Mouse (Mus musculus) forebrain, embryonic 14.5 days (tissue): ENCODE data around the gene 1110059E24Rik. TPM values are rescaled to one million over a fixed set of nuclear protein-coding genes. Genes with fewer than 3 reads are reported as not detected.

Experiments
- ATAC-seq: fragments of 200-750 bp; cut with Nextera tagmentation; 2 replicates; pipeline ENCODE4 v1.8.0; 2017; ENCODE audit warnings: mild to moderate bottlenecking, moderate library complexity
- DNase-seq: peaks from one replicate; pipeline ENCODE4 v3.0.0-alpha.2; 2015; ENCODE audit warnings: low spot score
- H3K27ac ChIP-seq: fragments of 300-500 bp; sonication (generic); 2 replicates; pipeline ENCODE4 v1.5.1; 2014; ENCODE audit warnings: low read depth, mild to moderate bottlenecking, control low read depth, low read length, moderate library complexity
- H3K27me3 ChIP-seq: fragments of 300-500 bp; sonication (generic); replicated peaks from 2 replicates; pipeline ENCODE4 v1.6.1; 2014; ENCODE audit warnings: low read length, control low read depth, mixed read lengths; ENCODE audit not compliant: control insufficient read depth, insufficient read depth
- H3K36me3 ChIP-seq: fragments of 300-500 bp; sonication (generic); 2 replicates; pipeline ENCODE4 v1.6.1; 2014; ENCODE audit warnings: low read length, control low read depth; ENCODE audit not compliant: control insufficient read depth, insufficient read depth
- H3K4me1 ChIP-seq: fragments of 300-500 bp; sonication (generic); 2 replicates; pipeline ENCODE4 v1.6.1; 2014; ENCODE audit warnings: antibody characterized with exemption, low read length, control low read depth; ENCODE audit not compliant: control insufficient read depth, insufficient read depth
- H3K4me2 ChIP-seq: fragments of 300-500 bp; sonication (generic); 2 replicates; pipeline ENCODE4 v1.6.1; 2014; ENCODE audit warnings: mild to moderate bottlenecking, control low read depth, low read length
- H3K4me3 ChIP-seq: fragments of 300-500 bp; sonication (generic); 2 replicates; pipeline ENCODE4 v1.5.1; 2014; ENCODE audit warnings: low read depth, low read length, control low read depth
- H3K9ac ChIP-seq: fragments of 300-500 bp; sonication (generic); 2 replicates; pipeline ENCODE4 v1.6.1; 2014; ENCODE audit warnings: mild to moderate bottlenecking, low read length, control low read depth, moderate library complexity
- H3K9me3 ChIP-seq: fragments of 300-500 bp; sonication (generic); replicated peaks from 2 replicates; pipeline ENCODE4 v1.6.1; 2016; ENCODE audit warnings: low read length, control low read depth, mixed read lengths; ENCODE audit not compliant: control insufficient read depth
- WGBS: fragments of 180-500 bp; shearing (Covaris S2); extraction: QIAGEN DNeasy Blood & Tissue Kit; methylation state at CpG from one replicate; pipeline ENCODE4 v1.1.7; 2014; 5-methylcytosine and 5-hydroxymethylcytosine counted together
- polyA plus RNA-seq: library from polyadenylated mRNA; unstranded; fragments of >200 nt; fragmentation: Nextera tagmentation; extraction: Ambion mirVana; gene quantifications from 2 replicates; pipeline ENCODE4 v1.2.1, GENCODE M21; 2014

1110059E24Rik gene
- 77.5 and 81.4 TPM in 2 replicates for polyA plus RNA-seq

- ATAC-seq (peak; percentile 98), DNase-seq (peak; percentile 98)
- Histone ChIP-seq H3K4me3 (peak within 1 kb of the TSS; percentile 88), H3K9ac (peak within 1 kb of the TSS; percentile 96), H3K27me3 (no peaks in the 10 kb centered on the region), H3K4me2 (peak within 1 kb of the TSS; percentile 80), H3K36me3 (no peaks in the 10 kb centered on the region), H3K27ac (peak within 1 kb of the TSS; percentile 99), H3K4me1 (peaks cover 19% of the 10 kb centered on the region), H3K9me3 (no peaks in the 10 kb centered on the region)
- WGBS = 6% methylated on average over 52 of the region's 52 CpGs
Observed at GRCm38 (mm10) chr19:21652285-21653171, at the start of gene 1110059E24Rik. Gene 1110059E24Rik, minus strand, starts transcription at chr19:21652976.

GRCm38 (mm10) chr19:21680986-21681385 is 28.2 kb upstream of the 1110059E24Rik start:
- Histone ChIP-seq H3K9ac (no peak overlapping the region), H3K9me3 (no peaks in the 10 kb centered on the region), H3K4me1 (no peaks in the 10 kb centered on the region), H3K27ac (no peak overlapping the region), H3K4me3 (no peak overlapping the region), H3K4me2 (no peak overlapping the region), H3K36me3 (peaks cover 34% of the 10 kb centered on the region), H3K27me3 (no peaks in the 10 kb centered on the region)
- no peak for DNase-seq
- no peak for ATAC-seq
- WGBS = 94% methylated on average over 10 of the region's 10 CpGs

- H3K27me3 ChIP-seq = no peaks in the 10 kb centered on the region
- H3K27ac ChIP-seq = no peak overlapping the region
- H3K4me3 ChIP-seq = no peak overlapping the region
- WGBS = 95% methylated on average over 3 of the region's 3 CpGs
- peaks cover 34% of the 10 kb centered on the region for H3K36me3 ChIP-seq
- H3K9me3 ChIP-seq = no peaks in the 10 kb centered on the region
- DNase-seq = no peak
- H3K9ac ChIP-seq = no peak overlapping the region
- no peak for ATAC-seq
- H3K4me2 ChIP-seq = no peak overlapping the region
- no peaks in the 10 kb centered on the region for H3K4me1 ChIP-seq
Observed at GRCm38 (mm10) chr19:21680091-21680490, 27.3 kb upstream of the 1110059E24Rik start.

GRCm38 (mm10) chr19:21674354-21675096 is 21.7 kb upstream of the 1110059E24Rik start:
- DNase-seq (no peak), ATAC-seq (no peak)
- Histone ChIP-seq H3K4me2 (no peak overlapping the region), H3K27me3 (no peaks in the 10 kb centered on the region), H3K9ac (no peak overlapping the region), H3K27ac (no peak overlapping the region), H3K4me3 (no peak overlapping the region), H3K4me1 (no peaks in the 10 kb centered on the region), H3K9me3 (no peaks in the 10 kb centered on the region), H3K36me3 (peaks cover 6% of the 10 kb centered on the region; the same call in 1 of the 2 replicates)
- 98% methylated on average over 16 of the region's 17 CpGs for WGBS

- Histone ChIP-seq H3K36me3 (0 out of 2 replicates have a peak, but pooled peaks cover 2% of the 10 kb centered on the region), H3K27me3 (no peaks in the 10 kb centered on the region), H3K4me1 (no peaks in the 10 kb centered on the region), H3K27ac (no peak overlapping the region), H3K4me3 (no peak overlapping the region), H3K4me2 (no peak overlapping the region), H3K9me3 (no peaks in the 10 kb centered on the region), H3K9ac (no peak overlapping the region)
- ATAC-seq (no peak), DNase-seq (no peak)
- WGBS = 91% methylated on average over 4 of the region's 4 CpGs
Observed at GRCm38 (mm10) chr19:21669650-21670049, 16.9 kb upstream of the 1110059E24Rik start.

GRCm38 (mm10) chr19:21663756-21664456 is 11.1 kb upstream of the 1110059E24Rik start:
- Histone ChIP-seq H3K9me3 (no peaks in the 10 kb centered on the region), H3K4me1 (no peaks in the 10 kb centered on the region), H3K27me3 (no peaks in the 10 kb centered on the region), H3K27ac (no peak overlapping the region), H3K36me3 (0 out of 2 replicates have a peak, but pooled peaks cover 2% of the 10 kb centered on the region), H3K4me3 (no peak overlapping the region), H3K9ac (no peak overlapping the region), H3K4me2 (no peak overlapping the region)
- WGBS = 91% methylated on average over 4 of the region's 4 CpGs
- ATAC-seq (no peak), DNase-seq (no peak)

GRCm38 (mm10) chr19:21660734-21661133 is 8.0 kb upstream of the 1110059E24Rik start:
- DNase-seq = no peak
- Histone ChIP-seq H3K4me1 (0 out of 2 replicates have a peak, but pooled peaks cover 4% of the 10 kb centered on the region), H3K9me3 (no peaks in the 10 kb centered on the region), H3K9ac (no peak overlapping the region), H3K4me2 (no peak overlapping the region), H3K27ac (no peak overlapping the region), H3K27me3 (no peaks in the 10 kb centered on the region), H3K4me3 (no peak overlapping the region), H3K36me3 (no peaks in the 10 kb centered on the region)
- ATAC-seq = no peak
- WGBS = 83% methylated on average over 1 of the region's 1 CpGs

- no peak for DNase-seq
- Histone ChIP-seq H3K27me3 (no peaks in the 10 kb centered on the region), H3K4me2 (peak overlapping the region; percentile 64), H3K9ac (peak overlapping the region; percentile 96), H3K4me1 (peaks cover 19% of the 10 kb centered on the region), H3K36me3 (no peaks in the 10 kb centered on the region), H3K4me3 (peak overlapping the region; percentile 88), H3K9me3 (no peaks in the 10 kb centered on the region), H3K27ac (no peak overlapping the region)
- 49% methylated on average over 7 of the region's 7 CpGs for WGBS
- no peak for ATAC-seq
Observed at GRCm38 (mm10) chr19:21654788-21655187, 2.0 kb upstream of the 1110059E24Rik start.
